Mouse (Mus musculus): ENCODE data around the gene Tmem94. TPM values are rescaled to one million over a fixed set of nuclear protein-coding genes. Genes with fewer than 3 reads are reported as not detected.
A peak's percentile ranks its signal among the peaks of the same experiment; 100 is the strongest.

Gene Tmem94
- polyA plus RNA-seq, 1 experiment: 29.2 TPM

DNA sequence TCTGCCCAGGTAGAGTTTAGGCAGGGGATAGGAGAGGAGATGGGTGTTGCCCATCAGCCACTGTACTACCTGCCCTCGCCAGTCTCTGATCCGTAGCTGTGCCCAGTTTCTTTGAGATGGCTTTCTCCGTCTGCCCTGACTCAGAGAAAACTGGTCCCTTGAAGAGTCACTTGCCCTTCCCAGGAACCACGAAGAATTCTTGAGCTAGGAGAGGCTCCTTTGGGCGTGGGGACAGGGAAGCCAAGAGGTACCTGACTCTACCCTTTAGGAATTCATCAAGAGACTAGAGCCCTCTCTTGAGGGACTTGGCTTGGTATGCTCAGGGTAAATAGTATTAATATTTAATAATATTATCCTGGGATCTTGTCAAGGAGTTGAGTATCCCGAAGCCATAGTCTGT, 62.4 kb downstream of the Tmem94 start:
- TF ChIP-seq CTCF (IDR thresholded peaks at IDR 0.05; ENCODE audit: low read depth, low read length) (no peak), EP300 (IDR thresholded peaks at IDR 0.05; ENCODE audit: insufficient read depth, low read depth, low read length) (no peak), POLR2A (IDR thresholded peaks at IDR 0.05; ENCODE audit: insufficient read depth, low read length) (no peak)
- H3K4me1 ChIP-seq (ENCODE audit: control insufficient read depth, insufficient read depth, low read length): peaks cover 15% of the 10 kb centered on the region

DNA sequence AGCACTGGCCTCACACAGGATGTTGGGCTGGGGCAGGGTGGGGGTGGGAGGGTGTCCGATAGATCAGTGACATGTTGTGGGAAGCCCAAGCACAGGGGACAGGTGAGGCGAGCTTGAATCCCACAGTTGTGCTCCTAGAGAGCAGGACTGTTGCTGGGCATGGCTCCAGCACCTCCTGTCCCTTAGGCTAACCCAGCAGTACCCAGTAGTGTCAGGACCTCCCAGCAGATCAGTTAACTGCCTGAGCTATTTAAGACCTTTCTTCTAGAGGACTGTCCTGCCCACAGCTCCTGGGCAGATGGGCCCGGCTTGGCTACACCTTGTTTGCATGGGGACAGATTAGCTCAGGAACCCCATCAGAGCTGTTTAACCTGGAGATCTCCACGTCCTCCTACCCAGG, 63.8 kb downstream of the Tmem94 start:
- Histone ChIP-seq H3K27ac (ENCODE audit: insufficient read depth, low read length) (peak overlapping the region; percentile 1; the same call in 1 of the 2 replicates), H3K4me3 (ENCODE audit: low read depth, low read length) (no peak overlapping the region), H3K9ac (ENCODE audit: low read depth, poor library complexity, severe bottlenecking) (no peak overlapping the region), H3K4me1 (ENCODE audit: control insufficient read depth, insufficient read depth, low read length) (peaks cover 15% of the 10 kb centered on the region), H3K9me3 (replicated peaks; ENCODE audit: control insufficient read depth, insufficient read depth, low read length, poor library complexity, severe bottlenecking) (no peaks in the 10 kb centered on the region), H3K36me3 (ENCODE audit: control insufficient read depth, insufficient read depth, low read length, poor library complexity, severe bottlenecking) (no peaks in the 10 kb centered on the region), H3K27me3 (ENCODE audit: control insufficient read depth, insufficient read depth, low read length, poor library complexity, severe bottlenecking) (no peaks in the 10 kb centered on the region)
- TF ChIP-seq EP300 (IDR thresholded peaks at IDR 0.05; ENCODE audit: insufficient read depth, low read depth, low read length) (no peak), POLR2A (IDR thresholded peaks at IDR 0.05; ENCODE audit: insufficient read depth, low read length) (no peak), CTCF (IDR thresholded peaks at IDR 0.05; ENCODE audit: low read depth, low read length) (no peak)

More for the DNA sequence above, 62.4 kb downstream of the Tmem94 start:
- no peaks in the 10 kb centered on the region for H3K36me3 ChIP-seq (ENCODE audit: control insufficient read depth, insufficient read depth, low read length, poor library complexity, severe bottlenecking)
- H3K27me3 ChIP-seq (ENCODE audit: control insufficient read depth, insufficient read depth, low read length, poor library complexity, severe bottlenecking): no peaks in the 10 kb centered on the region
- H3K27ac ChIP-seq (ENCODE audit: insufficient read depth, low read length): no peak overlapping the region
- H3K9ac ChIP-seq (ENCODE audit: low read depth, poor library complexity, severe bottlenecking): no peak overlapping the region
- no peak overlapping the region for H3K4me3 ChIP-seq (ENCODE audit: low read depth, low read length)
- no peaks in the 10 kb centered on the region for H3K9me3 ChIP-seq (replicated peaks; ENCODE audit: control insufficient read depth, insufficient read depth, low read length, poor library complexity, severe bottlenecking)

DNA sequence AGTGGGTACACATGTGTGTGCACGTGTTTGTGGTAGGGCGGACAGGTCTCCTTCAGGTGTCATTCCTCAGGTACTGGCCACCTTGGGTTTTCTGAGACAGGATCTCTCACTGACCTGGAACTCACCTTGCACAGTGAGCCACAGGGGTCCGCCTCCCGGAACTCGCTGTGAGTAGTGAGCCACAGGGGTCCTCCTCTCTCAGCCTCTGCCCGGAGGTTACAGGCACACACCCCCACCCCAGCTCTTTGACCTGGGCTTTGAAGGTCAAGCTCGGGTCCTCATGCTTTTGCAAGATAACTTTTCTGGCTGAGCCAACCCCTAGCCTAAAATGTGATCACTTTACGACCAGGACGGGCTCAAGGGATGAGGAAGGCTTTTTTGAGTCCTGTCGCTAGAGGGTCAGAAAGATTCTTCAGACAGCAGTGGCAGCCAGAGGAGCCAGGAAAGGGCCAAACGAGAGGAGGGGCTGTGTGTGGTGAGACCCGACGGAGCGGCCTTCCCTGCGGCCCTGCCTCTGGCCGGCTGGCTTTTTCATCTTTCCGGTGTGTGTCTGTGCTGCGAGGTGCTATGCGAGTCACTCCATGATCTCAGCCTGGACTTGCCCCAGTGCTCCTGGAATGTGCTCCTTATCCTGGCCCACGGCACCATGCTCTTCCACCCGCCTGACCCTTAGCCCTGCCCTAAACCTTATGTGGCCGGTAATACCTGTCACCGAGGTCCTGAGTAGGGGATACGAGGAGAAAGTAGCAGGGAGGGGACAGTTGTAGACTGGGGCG, 65.5 kb downstream of the Tmem94 start:
- Histone ChIP-seq H3K27ac (ENCODE audit: insufficient read depth, low read length) (peak overlapping the region; percentile 95), H3K9me3 (replicated peaks; ENCODE audit: control insufficient read depth, insufficient read depth, low read length, poor library complexity, severe bottlenecking) (no peaks in the 10 kb centered on the region), H3K4me3 (ENCODE audit: low read depth, low read length) (peak overlapping the region; percentile 41), H3K36me3 (ENCODE audit: control insufficient read depth, insufficient read depth, low read length, poor library complexity, severe bottlenecking) (no peaks in the 10 kb centered on the region), H3K9ac (ENCODE audit: low read depth, poor library complexity, severe bottlenecking) (peak overlapping the region; percentile 33), H3K4me1 (ENCODE audit: control insufficient read depth, insufficient read depth, low read length) (peaks cover 21% of the 10 kb centered on the region), H3K27me3 (ENCODE audit: control insufficient read depth, insufficient read depth, low read length, poor library complexity, severe bottlenecking) (no peaks in the 10 kb centered on the region)
- peak; percentile 99 for TF ChIP-seq EP300 (IDR thresholded peaks at IDR 0.05; ENCODE audit: insufficient read depth, low read depth, low read length)
- TF ChIP-seq CTCF (IDR thresholded peaks at IDR 0.05; ENCODE audit: low read depth, low read length): no peak
- TF ChIP-seq POLR2A (IDR thresholded peaks at IDR 0.05; ENCODE audit: insufficient read depth, low read length): no peak

DNA sequence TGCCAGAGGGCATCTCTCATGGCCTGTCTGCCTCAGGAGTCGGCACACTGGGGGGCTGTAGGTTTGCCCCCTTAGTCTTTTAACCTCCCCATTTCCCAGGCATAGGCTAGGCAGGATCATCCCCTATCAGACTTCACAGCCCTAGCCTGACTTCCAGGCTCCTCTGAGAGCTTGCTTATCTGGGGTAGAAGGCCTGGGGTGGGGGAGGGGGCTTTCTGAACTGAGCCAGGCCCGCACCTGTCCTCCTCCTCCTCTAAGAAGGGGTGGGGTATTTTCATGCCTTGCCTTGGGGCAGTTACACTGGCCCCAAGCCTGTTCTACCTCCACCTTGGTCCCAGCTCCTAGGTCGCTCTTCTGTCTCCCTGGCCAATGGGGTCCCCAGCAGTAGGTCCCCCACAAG, 66.3 kb downstream of the Tmem94 start:
- H3K9ac ChIP-seq (ENCODE audit: low read depth, poor library complexity, severe bottlenecking): peak overlapping the region; percentile 33
- peak overlapping the region; percentile 95 for H3K27ac ChIP-seq (ENCODE audit: insufficient read depth, low read length)
- TF ChIP-seq POLR2A (IDR thresholded peaks at IDR 0.05; ENCODE audit: insufficient read depth, low read length): no peak
- peak; percentile 78 for TF ChIP-seq EP300 (IDR thresholded peaks at IDR 0.05; ENCODE audit: insufficient read depth, low read depth, low read length)
- peaks cover 25% of the 10 kb centered on the region for H3K4me1 ChIP-seq (ENCODE audit: control insufficient read depth, insufficient read depth, low read length)
- H3K9me3 ChIP-seq (replicated peaks; ENCODE audit: control insufficient read depth, insufficient read depth, low read length, poor library complexity, severe bottlenecking): no peaks in the 10 kb centered on the region
- no peaks in the 10 kb centered on the region for H3K27me3 ChIP-seq (ENCODE audit: control insufficient read depth, insufficient read depth, low read length, poor library complexity, severe bottlenecking)
- 0 out of 2 replicates have a peak overlapping the region, but pooled peaks have one; percentile 14 for H3K4me3 ChIP-seq (ENCODE audit: low read depth, low read length)
- no peaks in the 10 kb centered on the region for H3K36me3 ChIP-seq (ENCODE audit: control insufficient read depth, insufficient read depth, low read length, poor library complexity, severe bottlenecking)

DNA sequence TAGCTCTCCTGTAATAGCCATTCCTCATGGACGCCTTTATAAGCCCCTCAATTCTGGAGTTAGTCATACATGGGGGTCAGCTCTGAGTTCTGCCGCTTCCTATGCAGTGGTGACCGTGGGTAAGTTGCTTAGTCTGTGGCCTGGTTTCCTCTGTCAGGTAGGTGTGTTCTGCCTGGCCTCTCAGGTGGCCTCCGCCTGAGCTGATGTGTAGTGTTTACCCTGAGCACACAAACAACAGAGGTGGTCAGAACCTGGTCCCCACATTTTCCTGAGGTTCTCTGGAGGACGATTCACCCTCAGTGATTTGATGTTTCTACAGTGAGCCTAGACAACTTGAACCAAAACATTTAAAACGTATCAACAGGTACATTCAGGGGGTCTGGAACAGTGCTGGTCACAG, 66.8 kb downstream of the Tmem94 start:
- no peaks in the 10 kb centered on the region for H3K9me3 ChIP-seq (replicated peaks; ENCODE audit: control insufficient read depth, insufficient read depth, low read length, poor library complexity, severe bottlenecking)
- H3K9ac ChIP-seq (ENCODE audit: low read depth, poor library complexity, severe bottlenecking): peak overlapping the region; percentile 33; the same call in 1 of the 2 replicates
- peak overlapping the region; percentile 95 for H3K27ac ChIP-seq (ENCODE audit: insufficient read depth, low read length)
- H3K27me3 ChIP-seq (ENCODE audit: control insufficient read depth, insufficient read depth, low read length, poor library complexity, severe bottlenecking): no peaks in the 10 kb centered on the region
- H3K36me3 ChIP-seq (ENCODE audit: control insufficient read depth, insufficient read depth, low read length, poor library complexity, severe bottlenecking): no peaks in the 10 kb centered on the region
- peak overlapping the region; percentile 36; the same call in 1 of the 2 replicates for H3K4me3 ChIP-seq (ENCODE audit: low read depth, low read length)
- TF ChIP-seq POLR2A (IDR thresholded peaks at IDR 0.05; ENCODE audit: insufficient read depth, low read length) (no peak), CTCF (IDR thresholded peaks at IDR 0.05; ENCODE audit: low read depth, low read length) (no peak), EP300 (IDR thresholded peaks at IDR 0.05; ENCODE audit: insufficient read depth, low read depth, low read length) (no peak)
- peaks cover 25% of the 10 kb centered on the region for H3K4me1 ChIP-seq (ENCODE audit: control insufficient read depth, insufficient read depth, low read length)

DNA sequence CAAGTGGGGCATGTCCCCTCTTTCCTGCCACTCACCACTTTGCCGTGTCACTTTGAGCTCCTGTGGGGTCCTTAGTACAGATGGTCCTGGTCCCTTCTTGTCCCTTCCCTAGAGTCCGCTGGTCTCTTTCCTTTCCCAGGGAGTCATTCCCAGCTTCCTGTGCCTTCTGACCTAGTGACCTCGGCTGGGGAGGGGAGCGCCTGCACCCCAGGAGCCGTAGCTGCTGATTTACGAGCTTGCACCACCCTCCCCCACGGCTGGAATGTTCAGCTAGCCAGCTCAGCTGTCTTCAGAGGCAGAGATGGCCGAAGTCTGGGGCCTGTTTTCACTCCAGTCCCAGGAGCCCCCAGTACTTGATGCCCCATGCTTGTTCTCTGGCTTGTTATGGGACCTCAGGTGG, 67.3 kb downstream of the Tmem94 start:
- H3K27me3 ChIP-seq (ENCODE audit: control insufficient read depth, insufficient read depth, low read length, poor library complexity, severe bottlenecking): no peaks in the 10 kb centered on the region
- H3K4me1 ChIP-seq (ENCODE audit: control insufficient read depth, insufficient read depth, low read length): peaks cover 23% of the 10 kb centered on the region
- peak overlapping the region; percentile 95 for H3K27ac ChIP-seq (ENCODE audit: insufficient read depth, low read length)
- no peaks in the 10 kb centered on the region for H3K36me3 ChIP-seq (ENCODE audit: control insufficient read depth, insufficient read depth, low read length, poor library complexity, severe bottlenecking)
- TF ChIP-seq POLR2A (IDR thresholded peaks at IDR 0.05; ENCODE audit: insufficient read depth, low read length) (no peak), EP300 (IDR thresholded peaks at IDR 0.05; ENCODE audit: insufficient read depth, low read depth, low read length) (peak; percentile 97), CTCF (IDR thresholded peaks at IDR 0.05; ENCODE audit: low read depth, low read length) (no peak)
- H3K4me3 ChIP-seq (ENCODE audit: low read depth, low read length): peak overlapping the region; percentile 36; the same call in 1 of the 2 replicates
- H3K9me3 ChIP-seq (replicated peaks; ENCODE audit: control insufficient read depth, insufficient read depth, low read length, poor library complexity, severe bottlenecking): no peaks in the 10 kb centered on the region
- peak overlapping the region; percentile 33; the same call in 1 of the 2 replicates for H3K9ac ChIP-seq (ENCODE audit: low read depth, poor library complexity, severe bottlenecking)

Data from ES-Bruce4 (cell line).